Mouse (Mus musculus) myocyte (in vitro differentiated cells): ENCODE measurements around the gene Sytl3.

ENCODE experiments used
- CEBPB ChIP-seq: IDR thresholded peaks from 2 replicates; pipeline ENCODE4 v1.6.1; 2011; ENCODE audit warnings: mild to moderate bottlenecking, moderate library complexity; ENCODE audit not compliant: poor library complexity, insufficient read depth, severe bottlenecking
- E2F4 ChIP-seq: IDR thresholded peaks from one replicate; pipeline ENCODE4 v1.6.1; 2011; ENCODE audit warnings: mild to moderate bottlenecking, control low read depth, moderate library complexity; ENCODE audit not compliant: insufficient read depth
- MAX ChIP-seq: IDR thresholded peaks from one replicate; pipeline ENCODE4 v1.6.1; 2011; ENCODE audit warnings: low read depth, mild to moderate bottlenecking, control low read depth
- MYOD1 ChIP-seq, 3 experiments: IDR thresholded peaks; one replicate each; pipeline ENCODE4 v1.6.1; 2011; ENCODE audit warnings: control low read depth in 2 of 3, low read depth in 2 of 3, mild to moderate bottlenecking in 2 of 3, moderate library complexity in 1 of 3; ENCODE audit not compliant: insufficient read length in 2 of 3, control insufficient read depth in 1 of 3
- POLR2A ChIP-seq: IDR thresholded peaks from one replicate; pipeline ENCODE4 v1.6.1; 2011; ENCODE audit warnings: low read depth, mild to moderate bottlenecking, control low read depth, moderate library complexity; ENCODE audit not compliant: insufficient read length
- POLR2AphosphoS2 ChIP-seq: IDR thresholded peaks from one replicate; pipeline ENCODE4 v1.6.1; 2011; ENCODE audit warnings: low read depth, control low read depth; ENCODE audit not compliant: insufficient read length
- SRF ChIP-seq: IDR thresholded peaks from one replicate; pipeline ENCODE4 v1.6.1; 2011; ENCODE audit warnings: low read depth; ENCODE audit not compliant: control insufficient read depth, insufficient read length
- TCF12 ChIP-seq: IDR thresholded peaks from one replicate; pipeline ENCODE4 v1.6.1; 2011; ENCODE audit warnings: mild to moderate bottlenecking, control low read depth; ENCODE audit not compliant: poor library complexity, insufficient read depth, severe bottlenecking
- USF1 ChIP-seq: IDR thresholded peaks from one replicate; pipeline ENCODE4 v1.6.1; 2011; ENCODE audit warnings: low read depth, mild to moderate bottlenecking, control low read depth, moderate library complexity

GRCm38 (mm10) chr17:6742083-6743038 lies 83.5 kb downstream of the Sytl3 start:
- TF ChIP-seq POLR2A (no peak), POLR2AphosphoS2 (no peak), E2F4 (no peak), MYOD1 (IDR thresholded peaks at IDR 0.05; ENCODE audit: control insufficient read depth in 1 of 3, insufficient read length in 2 of 3, low read depth in 2 of 3) (peak in 2 of 3 experiments; percentile 87 to 95), TCF12 (no peak), MAX (no peak), USF1 (no peak), CEBPB (no peak), SRF (no peak)
